Mouse (Mus musculus) kidney, embryonic 15.5 days (tissue): Measurements from ENCODE around the gene Coq8b. TPM values are rescaled to one million over a fixed set of nuclear protein-coding genes. Genes with fewer than 3 reads are reported as not detected.
"Not testable (repeated sequence)": the region's sequence is repeated elsewhere in the genome, so short reads cannot be mapped to it uniquely, and the experiment has no call there.

Source experiments
- ATAC-seq: fragments of 200-750 bp; cut with Nextera tagmentation; replicated peaks from 2 replicates; pipeline ENCODE4 v1.8.0; 2017; ENCODE audit warnings: moderate TSS enrichment; ENCODE audit not compliant: low FRiP score
- H3K27ac ChIP-seq: fragments of 300-500 bp; sonication (generic); 2 replicates; pipeline ENCODE4 v1.5.1; 2015; ENCODE audit warnings: mild to moderate bottlenecking, inconsistent platforms
- H3K27me3 ChIP-seq: fragments of 300-500 bp; sonication (generic); 2 replicates; pipeline ENCODE4 v1.6.1; 2015; ENCODE audit warnings: inconsistent platforms
- H3K36me3 ChIP-seq: fragments of 300-500 bp; sonication (generic); 2 replicates; pipeline ENCODE4 v1.6.1; 2015; ENCODE audit warnings: inconsistent platforms
- H3K4me1 ChIP-seq: fragments of 300-500 bp; sonication (generic); 2 replicates; pipeline ENCODE4 v1.6.1; 2015; ENCODE audit warnings: inconsistent platforms
- H3K4me2 ChIP-seq: fragments of 300-500 bp; sonication (generic); 2 replicates; pipeline ENCODE4 v1.6.1; 2015; ENCODE audit warnings: moderate library complexity, mild to moderate bottlenecking, inconsistent platforms
- H3K4me3 ChIP-seq: fragments of 300-500 bp; sonication (generic); replicated peaks from 2 replicates; pipeline ENCODE4 v1.5.1; 2015; ENCODE audit warnings: mild to moderate bottlenecking, inconsistent platforms
- H3K9ac ChIP-seq: fragments of 300-500 bp; sonication (generic); 2 replicates; pipeline ENCODE4 v1.6.1; 2015; ENCODE audit warnings: mild to moderate bottlenecking, inconsistent platforms
- H3K9me3 ChIP-seq: fragments of 300-500 bp; sonication (generic); replicated peaks from 2 replicates; pipeline ENCODE4 v1.6.1; 2016; ENCODE audit warnings: inconsistent platforms
- WGBS: fragments of 180-500 bp; shearing (Covaris S2); methylation state at CpG from one replicate; pipeline ENCODE4 v1.1.7; 2015; ENCODE audit warnings: mixed read lengths; 5-methylcytosine and 5-hydroxymethylcytosine counted together
- polyA plus RNA-seq: library from polyadenylated mRNA; unstranded; fragments of >200 nt; fragmentation: Nextera tagmentation; extraction: Ambion mirVana; gene quantifications from 2 replicates; pipeline ENCODE4 v1.2.1, GENCODE M21; 2015

Coq8b gene
- polyA plus RNA-seq, 1 experiment from 2014 or later, result 23.1 TPM

DNA sequence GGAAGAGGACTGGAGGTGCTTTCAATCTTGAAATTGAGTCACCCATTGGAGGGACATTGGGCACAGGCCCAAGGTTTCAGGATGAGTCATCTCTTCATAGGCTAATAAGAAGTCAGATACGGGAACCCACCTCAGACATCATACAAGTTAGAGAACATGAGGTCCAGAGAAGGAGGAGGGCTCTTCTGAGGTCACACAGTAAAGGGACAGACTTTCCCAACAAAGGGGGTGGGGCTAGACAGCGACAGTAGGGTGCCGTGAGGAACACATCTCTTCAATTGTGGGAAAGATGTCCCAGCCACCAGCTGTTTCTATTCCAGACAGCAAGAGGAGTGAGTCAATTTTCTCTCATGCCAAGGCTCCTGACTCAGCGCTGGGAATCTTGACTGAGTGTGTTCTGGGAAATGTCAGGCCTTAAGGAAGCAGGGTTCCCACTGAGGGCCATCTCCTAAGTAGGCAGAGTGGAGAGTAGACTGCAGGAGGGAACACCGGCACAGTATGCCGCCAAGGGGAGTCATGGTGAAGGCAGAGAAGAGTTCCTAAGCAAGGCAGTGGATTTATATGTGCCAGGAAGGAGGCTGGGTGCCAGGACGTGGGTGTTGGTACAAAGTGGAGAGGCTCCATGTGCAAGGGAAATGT, 1.0 kb upstream of the Coq8b start:
- Histone ChIP-seq H3K4me1 (peaks cover 32% of the 10 kb centered on the region), H3K27me3 (no peaks in the 10 kb centered on the region), H3K36me3 (no peaks in the 10 kb centered on the region), H3K4me2 (no peak overlapping the region), H3K4me3 (no peak overlapping the region), H3K9me3 (no peaks in the 10 kb centered on the region), H3K9ac (no peak overlapping the region), H3K27ac (peak overlapping the region; percentile 85; the same call in 1 of the 2 replicates)
- 80% methylated on average over 7 of the region's 7 CpGs for WGBS
- no peak for ATAC-seq

DNA sequence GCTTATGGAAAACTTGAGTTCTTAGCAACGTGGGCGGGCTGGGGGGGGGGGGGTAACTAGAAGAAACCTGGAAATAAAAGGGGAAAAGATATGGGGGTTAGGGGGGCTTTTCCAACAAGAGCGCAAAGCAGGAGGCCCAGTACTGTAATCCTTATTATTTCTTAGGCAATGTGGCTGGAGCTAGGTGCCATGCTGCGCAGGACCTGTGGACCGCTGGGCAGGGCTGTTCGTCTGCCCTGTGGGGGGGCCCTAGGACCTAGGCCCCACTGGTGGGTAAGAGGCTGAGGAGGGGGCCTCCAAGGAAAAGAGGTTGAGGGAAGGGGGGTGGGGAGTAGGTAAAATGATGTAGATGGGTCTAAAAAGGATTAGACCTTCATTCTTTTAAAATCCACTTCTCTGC, 477 bp downstream of the Coq8b start:
- peak overlapping the region; percentile 63 for H3K9ac ChIP-seq
- peak overlapping the region; percentile 74 for H3K4me2 ChIP-seq
- H3K4me1 ChIP-seq, result peaks cover 21% of the 10 kb centered on the region
- ATAC-seq, result peak; percentile 40; the same call in 1 of the 2 replicates
- peak overlapping the region; percentile 85 for H3K27ac ChIP-seq
- no peaks in the 10 kb centered on the region for H3K27me3 ChIP-seq
- peak overlapping the region; percentile 66 for H3K4me3 ChIP-seq
- 5% methylated on average over 6 of the region's 6 CpGs for WGBS
- no peaks in the 10 kb centered on the region for H3K9me3 ChIP-seq
- no peaks in the 10 kb centered on the region; the same call in 1 of the 2 replicates for H3K36me3 ChIP-seq

DNA sequence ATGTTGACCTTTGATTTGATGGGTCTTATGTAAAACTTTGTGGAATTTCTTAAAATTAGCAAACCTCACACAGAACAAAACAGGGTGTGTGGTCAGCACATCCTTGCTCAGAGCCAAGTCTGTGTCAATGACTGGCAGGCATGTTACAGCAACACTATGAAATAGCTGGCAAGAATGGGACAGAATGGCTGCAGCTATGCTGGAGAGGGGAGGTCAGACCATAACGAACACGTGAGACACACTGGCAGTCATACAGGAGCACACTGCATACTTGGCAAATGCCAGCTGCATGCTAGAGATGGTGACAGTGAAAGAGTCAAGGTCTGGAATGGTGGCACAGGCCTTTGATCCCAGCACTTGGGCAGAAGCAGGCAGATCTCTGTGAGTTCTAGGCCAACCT, 2.9 kb downstream of the Coq8b start:
- Histone ChIP-seq H3K9me3 (no peaks in the 10 kb centered on the region), H3K4me3 (no peak overlapping the region), H3K36me3 (peaks cover 14% of the 10 kb centered on the region), H3K4me1 (peaks cover 17% of the 10 kb centered on the region), H3K9ac (no peak overlapping the region), H3K27ac (no peak overlapping the region), H3K27me3 (no peaks in the 10 kb centered on the region), H3K4me2 (no peak overlapping the region)
- no peak for ATAC-seq
- WGBS, result 91% methylated on average over 2 of the region's 2 CpGs

DNA sequence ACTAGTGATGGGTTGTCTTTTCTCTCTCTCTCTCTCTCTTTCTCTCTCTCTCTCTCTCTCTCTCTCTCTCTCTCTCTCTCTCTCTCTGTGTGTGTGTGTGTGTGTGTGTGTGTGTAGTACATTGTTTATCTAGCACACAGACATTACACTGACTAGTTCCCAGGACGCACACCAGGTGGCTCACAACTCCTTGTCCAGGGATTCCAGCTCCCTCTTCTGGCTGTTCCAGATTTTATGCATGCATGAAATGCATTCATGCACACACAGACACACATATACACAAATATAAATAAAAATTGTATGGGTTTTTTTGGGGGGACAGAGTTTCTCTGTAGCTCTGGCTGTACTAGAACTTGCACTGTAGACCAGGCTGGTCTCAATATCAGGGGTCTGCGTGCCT, 4.7 kb downstream of the Coq8b start:
- peaks cover 12% of the 10 kb centered on the region for H3K4me1 ChIP-seq
- H3K9me3 ChIP-seq, result no peaks in the 10 kb centered on the region
- no peak overlapping the region for H3K4me2 ChIP-seq
- H3K4me3 ChIP-seq, result no peak overlapping the region
- H3K36me3 ChIP-seq, result peaks cover 25% of the 10 kb centered on the region
- WGBS, result 76% methylated on average over 2 of the region's 2 CpGs
- no peaks in the 10 kb centered on the region for H3K27me3 ChIP-seq
- H3K27ac ChIP-seq, result no peak overlapping the region
- no peak overlapping the region for H3K9ac ChIP-seq
- no peak for ATAC-seq

DNA sequence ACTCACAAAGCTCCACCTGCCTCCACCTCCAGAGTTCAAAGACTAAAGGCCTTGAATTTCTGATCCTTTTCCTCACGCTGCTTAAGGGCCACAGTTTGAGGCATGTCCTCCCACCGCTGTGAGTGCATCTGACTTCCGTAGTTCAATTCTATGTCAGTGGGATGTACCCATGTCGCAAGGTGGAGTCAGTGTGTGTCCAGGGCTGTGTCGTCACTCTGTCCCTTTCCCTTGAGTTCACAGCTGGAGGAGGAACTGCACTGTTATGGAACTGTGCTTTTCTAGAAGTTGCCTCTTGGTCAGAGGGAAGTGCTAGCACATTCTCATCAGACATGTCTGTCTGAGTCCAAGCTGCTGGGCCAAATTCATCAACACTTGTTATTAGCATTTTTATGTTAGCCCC, 5.7 kb downstream of the Coq8b start:
- H3K36me3 ChIP-seq, result peaks cover 34% of the 10 kb centered on the region
- H3K27ac ChIP-seq, result no peak overlapping the region
- H3K9me3 ChIP-seq, result no peaks in the 10 kb centered on the region
- WGBS, result 88% methylated on average over 5 of the region's 5 CpGs
- no peak overlapping the region for H3K9ac ChIP-seq
- H3K27me3 ChIP-seq, result no peaks in the 10 kb centered on the region
- H3K4me2 ChIP-seq, result no peak overlapping the region
- H3K4me1 ChIP-seq, result peaks cover 7% of the 10 kb centered on the region
- no peak for ATAC-seq
- H3K4me3 ChIP-seq, result no peak overlapping the region

DNA sequence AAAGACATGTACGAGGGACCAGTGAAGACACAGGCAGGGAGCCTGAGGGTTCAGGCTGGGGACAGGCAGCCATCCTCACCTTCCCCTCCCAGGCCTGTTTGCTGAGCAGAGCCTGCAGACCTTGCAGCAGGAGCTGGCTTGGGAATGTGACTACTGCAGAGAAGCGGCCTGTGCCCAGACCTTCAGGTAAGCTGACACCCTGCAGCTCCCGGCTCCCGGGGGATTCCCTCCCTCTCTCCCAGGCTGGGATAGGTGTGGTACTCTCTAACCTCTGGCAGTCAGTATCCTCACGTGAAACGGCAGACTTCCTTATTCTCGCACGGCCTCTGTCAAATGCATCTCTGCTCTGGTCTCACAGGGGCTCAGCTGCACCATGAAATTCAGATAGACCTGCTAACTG, 10.4 kb downstream of the Coq8b start:
- no peaks in the 10 kb centered on the region for H3K4me1 ChIP-seq
- no peak overlapping the region for H3K27ac ChIP-seq
- 40% methylated on average over 8 of the region's 8 CpGs for WGBS
- H3K27me3 ChIP-seq, result no peaks in the 10 kb centered on the region
- H3K9ac ChIP-seq, result no peak overlapping the region
- no peak overlapping the region for H3K4me2 ChIP-seq
- no peak for ATAC-seq
- H3K36me3 ChIP-seq, result peaks cover 62% of the 10 kb centered on the region
- H3K4me3 ChIP-seq, result no peak overlapping the region
- no peaks in the 10 kb centered on the region for H3K9me3 ChIP-seq

DNA sequence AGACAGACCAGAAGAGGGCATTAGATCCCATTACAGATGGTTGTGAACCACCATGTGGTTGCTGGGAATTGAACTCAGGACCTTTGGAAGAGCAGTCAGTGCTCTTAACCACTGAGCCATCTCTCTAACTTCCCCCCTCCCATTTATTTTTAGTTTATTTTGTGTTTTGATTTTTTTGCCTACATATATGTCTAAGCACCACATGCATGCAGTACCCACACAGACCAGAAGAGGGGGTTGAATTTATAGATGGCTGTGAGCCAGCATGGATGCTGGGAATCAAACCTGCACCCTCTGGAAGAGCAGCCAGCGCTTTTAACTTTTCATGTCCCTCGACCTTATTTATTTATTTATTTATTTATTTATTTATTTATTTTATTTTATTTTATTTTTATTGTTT, 11.3 kb downstream of the Coq8b start:
- H3K4me1 ChIP-seq, H3K9me3 ChIP-seq, H3K4me2 ChIP-seq, H3K4me3 ChIP-seq, H3K27ac ChIP-seq, H3K9ac ChIP-seq, H3K27me3 ChIP-seq, ATAC-seq: not testable (repeated sequence)
- WGBS, result 86% methylated on average over 2 of the region's 2 CpGs
- H3K36me3 ChIP-seq, result peaks cover 62% of the 10 kb centered on the region

DNA sequence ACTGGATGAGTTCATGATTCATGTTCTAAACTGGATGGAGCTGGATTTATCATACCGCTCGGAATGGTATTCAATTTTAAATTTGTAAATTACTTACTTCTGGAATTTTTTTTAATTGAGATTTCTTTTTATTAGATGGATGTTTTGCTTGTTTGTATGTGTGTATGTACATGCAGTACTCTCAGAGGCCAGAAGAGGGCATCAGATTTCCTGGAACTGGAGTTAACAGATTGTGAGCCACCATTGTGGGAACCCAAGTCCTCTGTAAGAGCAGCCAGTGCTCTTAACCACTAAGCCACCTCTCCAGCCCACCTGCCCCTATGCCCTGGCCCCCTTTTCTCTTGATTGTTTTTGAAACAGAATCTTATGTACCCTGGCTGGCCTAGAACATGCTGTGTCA, 16.3 kb downstream of the Coq8b start:
- Histone ChIP-seq H3K9me3 (no peaks in the 10 kb centered on the region), H3K4me2 (no peak overlapping the region), H3K4me1 (no peaks in the 10 kb centered on the region), H3K4me3 (no peak overlapping the region), H3K36me3 (peaks cover 32% of the 10 kb centered on the region), H3K27ac (no peak overlapping the region), H3K9ac (no peak overlapping the region), H3K27me3 (no peaks in the 10 kb centered on the region)
- ATAC-seq, result no peak
- WGBS, result 86% methylated on average over 2 of the region's 2 CpGs

DNA sequence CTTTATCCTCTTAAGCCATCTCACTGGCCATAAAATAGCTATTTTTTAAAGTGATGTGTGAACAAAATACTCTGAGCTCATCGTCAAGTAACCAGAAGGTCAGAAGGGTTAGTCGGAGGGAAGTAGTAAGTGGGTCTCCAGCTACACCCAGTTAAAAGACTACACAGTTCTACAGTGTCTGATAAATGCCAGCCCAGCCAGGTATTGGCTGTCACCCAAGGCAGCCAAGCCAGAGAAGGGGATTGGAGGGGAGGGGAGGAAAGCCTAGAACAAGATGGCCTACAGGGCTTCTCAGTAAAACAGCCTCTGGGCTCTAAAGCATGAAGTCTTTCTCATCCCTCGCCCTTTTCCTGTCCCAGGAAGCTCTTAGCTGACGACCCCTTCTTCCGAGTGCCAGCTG, 17.1 kb downstream of the Coq8b start:
- H3K9ac ChIP-seq, result no peak overlapping the region
- H3K4me3 ChIP-seq, result no peak overlapping the region
- WGBS, result 72% methylated on average over 5 of the region's 5 CpGs
- H3K4me1 ChIP-seq, result no peaks in the 10 kb centered on the region
- no peak overlapping the region for H3K27ac ChIP-seq
- H3K9me3 ChIP-seq, result no peaks in the 10 kb centered on the region
- no peaks in the 10 kb centered on the region for H3K27me3 ChIP-seq
- ATAC-seq, result no peak
- H3K36me3 ChIP-seq, result peaks cover 35% of the 10 kb centered on the region
- H3K4me2 ChIP-seq, result no peak overlapping the region

DNA sequence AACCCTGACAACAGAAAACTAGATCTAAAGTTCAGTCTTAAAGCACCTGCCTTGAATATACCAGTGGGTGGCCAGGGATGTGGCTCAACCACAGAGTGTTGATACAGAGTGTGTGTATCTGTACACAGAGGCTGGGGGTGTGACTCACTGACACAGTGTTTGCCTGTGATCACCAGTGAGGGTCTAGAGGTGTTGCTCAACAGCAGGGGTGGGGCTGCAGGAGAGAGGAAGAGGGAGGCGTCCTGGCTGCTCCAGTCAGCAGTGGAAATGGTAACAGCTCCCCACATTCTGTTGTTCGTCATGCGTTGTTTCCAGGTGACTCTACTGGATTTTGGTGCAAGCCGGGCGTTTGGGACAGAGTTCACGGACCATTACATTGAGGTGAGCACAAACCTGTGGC, 19.1 kb downstream of the Coq8b start:
- H3K36me3 ChIP-seq, result peaks cover 20% of the 10 kb centered on the region
- 67% methylated on average over 6 of the region's 6 CpGs for WGBS
- no peaks in the 10 kb centered on the region for H3K27me3 ChIP-seq
- H3K27ac ChIP-seq, result no peak overlapping the region
- no peaks in the 10 kb centered on the region for H3K9me3 ChIP-seq
- no peak overlapping the region for H3K4me2 ChIP-seq
- ATAC-seq, result no peak
- H3K4me3 ChIP-seq, result no peak overlapping the region
- H3K4me1 ChIP-seq, result peaks cover 2% of the 10 kb centered on the region
- no peak overlapping the region for H3K9ac ChIP-seq

DNA sequence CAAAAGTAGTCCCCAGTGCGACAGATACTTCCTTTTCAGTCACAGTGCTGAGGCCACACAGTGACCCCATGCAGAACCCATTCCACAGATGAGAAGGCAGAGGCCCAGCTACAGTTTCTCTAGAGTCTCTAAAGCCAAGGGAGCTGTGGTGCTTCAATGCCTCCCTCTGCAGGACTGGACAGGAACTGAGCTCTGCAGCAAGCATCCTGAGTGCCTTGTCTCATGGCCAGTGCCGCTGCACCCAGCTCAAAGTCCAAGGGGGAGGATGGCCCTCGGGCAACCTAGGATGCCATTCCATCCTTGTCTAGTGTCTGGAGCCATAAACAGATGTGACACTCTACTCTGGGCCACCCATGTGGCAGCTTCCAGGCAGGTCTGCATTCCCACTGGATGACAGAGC, 22.9 kb downstream of the Coq8b start:
- Histone ChIP-seq H3K4me1 (peaks cover 32% of the 10 kb centered on the region), H3K9me3 (no peaks in the 10 kb centered on the region), H3K4me3 (no peak overlapping the region), H3K27me3 (no peaks in the 10 kb centered on the region), H3K4me2 (no peak overlapping the region), H3K36me3 (peaks cover 12% of the 10 kb centered on the region), H3K9ac (no peak overlapping the region), H3K27ac (no peak overlapping the region)
- no peak for ATAC-seq
- 53% methylated on average over 3 of the region's 3 CpGs for WGBS

DNA sequence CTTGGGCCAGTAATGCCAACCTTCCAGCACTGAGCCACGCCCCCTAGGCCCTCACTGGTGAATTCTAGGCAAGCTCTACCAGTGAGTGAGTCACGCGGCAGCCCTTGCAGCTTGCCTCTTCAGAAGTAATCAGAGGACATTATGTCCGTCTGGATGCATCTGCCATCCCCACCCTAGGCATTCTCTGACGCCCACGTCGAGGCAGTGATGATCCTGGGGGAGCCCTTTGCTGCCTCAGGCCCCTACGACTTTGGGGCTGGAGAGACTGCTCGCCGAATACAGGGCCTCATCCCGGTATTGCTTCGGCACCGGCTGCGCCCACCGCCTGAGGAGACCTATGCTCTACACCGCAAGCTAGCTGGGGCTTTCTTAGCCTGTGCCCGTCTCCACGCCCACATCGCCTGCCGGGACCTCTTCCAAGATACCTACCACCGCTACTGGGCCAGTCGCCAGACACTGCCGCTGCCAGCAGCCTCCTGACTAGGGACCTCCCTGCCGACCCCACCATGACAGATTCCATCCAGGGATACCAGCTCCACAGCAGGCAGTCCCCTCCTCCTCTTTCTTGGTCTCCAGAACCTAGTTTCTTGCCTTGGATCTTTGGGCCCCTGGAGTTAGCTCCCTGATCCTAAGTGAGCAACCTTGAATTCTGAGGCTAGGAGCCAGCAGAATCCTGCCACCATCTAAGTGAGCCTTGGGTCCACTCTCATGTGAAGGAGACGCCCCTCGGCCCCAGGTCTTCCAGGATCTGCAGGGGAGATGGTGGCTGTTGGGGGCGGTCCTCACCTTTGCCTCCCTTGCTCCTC, 24.4 kb downstream of the Coq8b start:
- Histone ChIP-seq H3K27ac (peak overlapping the region; percentile 56; the same call in 1 of the 2 replicates), H3K9me3 (no peaks in the 10 kb centered on the region), H3K4me2 (peak overlapping the region; percentile 92), H3K4me3 (peak overlapping the region; percentile 84; the same call in 1 of the 2 replicates), H3K4me1 (peaks cover 39% of the 10 kb centered on the region), H3K9ac (no peak overlapping the region), H3K36me3 (peaks cover 12% of the 10 kb centered on the region; the same call in 1 of the 2 replicates), H3K27me3 (no peaks in the 10 kb centered on the region)
- 23% methylated on average over 27 of the region's 27 CpGs for WGBS
- ATAC-seq, result 0 out of 2 replicates have a peak, but pooled peaks have one; percentile 1
